Mouse (Mus musculus): ENCODE measurements around the gene Cmah. TPM values are rescaled to one million over a fixed set of nuclear protein-coding genes. Genes with fewer than 3 reads are reported as not detected.

Gene Cmah
- total RNA-seq, 2 experiments from 2014 or later, result 2.1 to 3.2 TPM

- no peak for DNase-seq
Observed at GRCm38 (mm10) chr13:24513717-24514116, 186.5 kb downstream of the Cmah start.

GRCm38 (mm10) chr13:24515101-24515675, 188.0 kb downstream of the Cmah start:
- DNase-seq, result no peak

DNA sequence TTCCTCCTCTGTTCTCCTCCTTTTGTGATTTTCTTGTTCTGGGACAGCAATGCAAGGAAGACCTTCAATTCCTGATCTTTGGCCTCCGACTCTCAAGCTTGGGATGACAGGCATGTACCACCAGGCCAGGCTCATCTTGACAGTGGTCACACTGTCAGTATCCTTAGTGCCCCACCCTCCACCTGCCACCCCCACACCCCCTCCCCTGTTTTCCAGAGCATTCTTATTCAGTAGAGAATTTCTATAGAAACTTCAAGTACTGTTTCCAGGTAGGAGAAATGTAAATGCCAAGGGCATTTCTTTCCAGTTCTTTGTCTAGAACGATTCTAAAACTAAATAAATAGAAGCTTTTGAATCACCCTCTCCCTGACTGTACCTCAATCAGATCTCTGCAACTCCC, 190.6 kb downstream of the Cmah start:
- DNase-seq, result no peak

- DNase-seq, result peak; percentile 23
Observed at GRCm38 (mm10) chr13:24518887-24519286, 191.7 kb downstream of the Cmah start.

- DNase-seq, result no peak
Observed at GRCm38 (mm10) chr13:24519976-24520647, 192.9 kb downstream of the Cmah start.

DNA sequence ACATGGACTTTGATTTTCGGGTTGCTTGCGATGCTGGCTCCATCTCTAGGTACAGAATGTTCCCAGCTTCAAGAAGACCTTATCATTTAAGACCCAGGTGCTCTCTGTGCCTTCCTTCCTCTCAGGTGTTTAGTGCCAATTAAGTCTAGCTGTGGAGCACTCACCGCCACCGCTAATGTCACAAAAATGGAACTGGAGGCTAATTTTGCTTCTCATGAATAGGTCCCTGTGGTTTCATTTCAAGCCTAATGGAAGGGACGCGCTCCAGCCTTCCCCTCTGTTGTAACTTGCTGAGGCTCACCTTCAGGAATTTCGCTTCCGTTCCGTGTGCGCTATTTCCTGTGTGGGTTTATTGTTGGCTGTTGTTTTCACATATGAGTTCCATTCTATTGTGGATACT, 193.6 kb downstream of the Cmah start:
- no peak for DNase-seq

- no peak for DNase-seq
Observed at GRCm38 (mm10) chr13:24521446-24522342, 194.5 kb downstream of the Cmah start.

DNA sequence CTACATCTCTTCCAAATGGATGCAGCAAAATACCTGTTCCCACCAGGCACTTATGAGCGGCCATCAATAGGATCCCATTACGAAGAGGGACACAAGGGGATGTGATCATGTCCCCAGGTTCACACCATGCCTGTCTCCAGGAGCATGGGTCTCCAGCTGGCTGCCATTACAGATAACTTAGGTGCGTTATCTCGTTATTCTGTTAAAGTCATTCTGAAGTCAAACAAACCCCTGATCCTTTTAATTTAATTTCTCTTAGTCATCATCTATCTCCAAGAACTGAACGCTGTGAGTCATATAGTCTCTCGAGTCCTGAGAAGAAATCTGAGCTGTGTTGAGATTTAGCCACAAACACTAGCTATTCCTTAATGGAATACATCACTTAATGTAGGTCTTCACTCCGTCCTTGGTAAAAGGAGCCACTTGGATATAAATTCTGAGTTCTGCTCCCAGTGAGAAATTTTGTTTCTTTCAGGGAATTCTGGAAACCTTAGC, 195.2 kb downstream of the Cmah start:
- no peak for DNase-seq

GRCm38 (mm10) chr13:24523587-24524221, 196.5 kb downstream of the Cmah start:
- DNase-seq, result no peak

DNA sequence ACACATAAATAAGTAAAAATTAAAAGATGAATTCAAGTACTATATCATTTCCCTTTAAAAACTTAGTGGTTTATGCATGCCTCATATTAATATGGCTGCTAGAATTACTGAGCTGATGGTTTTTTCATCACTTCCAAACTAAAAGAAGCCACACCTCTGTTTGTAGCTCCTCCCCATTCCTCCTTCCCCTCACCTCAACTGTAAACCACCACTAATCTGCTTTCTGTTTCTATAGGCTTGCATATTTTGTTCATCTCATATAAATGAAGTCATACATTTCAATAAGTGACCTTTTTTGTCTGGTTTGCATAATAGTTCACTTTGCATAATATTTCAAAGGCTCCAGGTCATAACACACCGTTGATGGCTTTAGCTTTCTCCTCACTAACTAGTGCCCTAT, 197.3 kb downstream of the Cmah start:
- no peak for DNase-seq

GRCm38 (mm10) chr13:24525551-24525950, 198.3 kb downstream of the Cmah start:
- no peak for DNase-seq

GRCm38 (mm10) chr13:24526916-24527315, 199.7 kb downstream of the Cmah start:
- DNase-seq, result no peak

Other genes starting within 250 kb of the Cmah start
- 1 to 10 TPM; 1.9 to 3.0 TPM for gene Carmil1, start 46.6 kb upstream of the Cmah start, total RNA-seq (2021)

Data from gastrocnemius, postnatal 25 days (tissue).